Mouse (Mus musculus) E14TG2a.4 (cell line): ENCODE data around the gene Spred3.

Experiments
- H3K27me3 ChIP-seq: 2 replicates; pipeline ENCODE4 v1.6.1; 2014; ENCODE audit warnings: low read length, control low read depth; ENCODE audit not compliant: insufficient read depth
- H3K36me3 ChIP-seq: 2 replicates; pipeline ENCODE4 v1.6.1; 2014; ENCODE audit warnings: low read length, control low read depth; ENCODE audit not compliant: insufficient read depth
- H3K4me1 ChIP-seq: replicated peaks from 2 replicates; pipeline ENCODE4 v1.6.1; 2014; ENCODE audit warnings: low read depth, low read length, control low read depth
- H3K4me3 ChIP-seq: replicated peaks from 2 replicates; pipeline ENCODE4 v1.5.1; 2014; ENCODE audit warnings: mild to moderate bottlenecking, low read length
- H3K9me3 ChIP-seq: 2 replicates; pipeline ENCODE4 v1.6.1; 2014; ENCODE audit warnings: low read length, control low read depth
- CTCF ChIP-seq: conservative IDR thresholded peaks from 2 replicates; pipeline ENCODE4 v1.5.1; 2014; ENCODE audit warnings: low read length
- NANOG ChIP-seq: IDR thresholded peaks from 2 replicates; pipeline ENCODE4 v1.6.1; 2014; ENCODE audit warnings: borderline replicate concordance, low read length, mixed read lengths
- POU5F1 ChIP-seq: IDR thresholded peaks from 2 replicates; pipeline ENCODE4 v1.6.1; 2014; ENCODE audit warnings: low read length, borderline replicate concordance

Spred3 gene

DNA sequence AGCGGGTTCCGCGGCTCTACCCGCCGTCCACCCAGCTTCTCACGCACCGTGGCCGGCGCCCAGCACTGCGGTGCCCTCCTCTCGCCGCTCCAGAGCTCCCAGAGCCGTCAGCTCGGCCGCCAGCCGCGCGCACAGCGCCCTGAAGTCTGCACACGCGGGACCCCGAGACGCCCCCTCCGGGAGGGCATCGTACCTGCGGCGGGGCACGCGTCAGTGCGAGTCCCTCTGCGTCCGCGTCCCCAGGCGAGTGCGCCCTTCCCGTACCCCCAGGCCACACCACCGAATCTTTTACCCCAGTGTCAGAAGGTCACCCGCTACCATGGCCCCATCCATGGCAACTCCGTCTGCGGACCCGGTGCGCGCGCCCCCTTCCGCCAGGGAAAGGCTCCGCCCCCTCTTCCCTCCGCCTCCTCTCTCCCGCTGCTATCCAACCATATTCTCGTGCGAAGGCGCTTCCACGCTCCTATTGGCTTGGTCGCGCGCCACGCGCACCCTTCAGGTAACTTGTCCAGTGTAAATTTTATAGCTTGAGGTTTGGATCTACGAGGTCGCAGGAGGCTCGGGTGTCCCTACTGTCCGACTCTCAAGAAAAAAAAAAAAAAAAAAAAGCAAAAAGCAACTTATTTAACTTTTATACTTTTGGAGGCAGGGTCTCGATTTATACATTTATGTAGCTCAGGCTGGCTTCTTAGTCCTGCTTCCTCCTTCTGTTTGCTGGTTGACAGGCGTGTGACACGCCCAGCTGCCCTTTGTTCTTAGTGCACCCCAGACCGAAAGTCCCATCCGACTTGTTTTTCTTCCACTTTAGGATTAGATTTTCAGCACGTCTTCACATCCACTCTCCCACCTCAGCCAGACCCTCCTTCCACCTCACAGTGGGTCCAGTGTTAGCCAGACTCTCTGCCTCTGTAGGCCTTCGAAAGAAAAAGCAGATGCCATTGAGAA is 14.1 kb downstream of the Spred3 start, which contains the start of gene Fam98c:
Gene Fam98c, minus strand, starts transcription at position 397 of the 945 bp plus-strand sequence.
- Histone ChIP-seq H3K4me3 (peak within 1 kb of the TSS; percentile 99), H3K27me3 (peaks cover 14% of the 10 kb centered on the region; the same call in 1 of the 2 replicates), H3K4me1 (peaks cover 61% of the 10 kb centered on the region), H3K9me3 (no peaks in the 10 kb centered on the region), H3K36me3 (peaks cover 23% of the 10 kb centered on the region)
- TF ChIP-seq CTCF (no peak), NANOG (no peak), POU5F1 (no peak)

DNA sequence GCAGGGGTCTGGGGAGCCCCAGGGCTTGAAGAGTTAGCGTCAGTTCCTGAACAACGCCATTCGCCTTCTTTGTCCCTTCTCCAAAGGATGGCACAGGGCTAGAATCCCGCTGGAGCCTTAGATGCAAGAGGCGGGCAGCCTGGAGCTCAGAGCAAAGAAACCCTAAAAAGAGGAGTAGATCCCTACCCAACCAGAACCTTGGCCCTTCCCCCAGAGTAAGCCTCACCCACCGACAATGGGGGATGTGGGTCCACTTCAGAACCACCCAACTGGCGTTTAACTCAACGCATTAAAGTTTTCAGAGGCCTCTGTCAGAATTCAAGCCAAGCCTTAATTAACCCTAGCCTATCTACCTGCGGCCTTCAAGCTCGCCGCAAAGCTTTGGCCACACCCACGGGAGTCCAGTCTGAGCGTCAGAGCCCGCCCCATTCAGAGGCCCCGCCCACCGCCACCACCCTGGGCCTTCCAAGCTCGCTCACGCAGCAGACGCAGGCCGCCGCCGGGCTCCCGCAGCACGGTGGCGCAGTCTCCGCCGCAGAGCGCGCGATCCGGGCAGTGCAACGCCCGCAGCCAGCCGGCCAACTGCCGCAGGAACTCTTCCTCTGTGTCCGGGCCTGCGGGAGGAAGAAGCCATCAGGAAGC is 14.9 kb downstream of the Spred3 start:
- no peaks in the 10 kb centered on the region for H3K9me3 ChIP-seq
- H3K4me3 ChIP-seq, result peak overlapping the region; percentile 99
- TF ChIP-seq NANOG (no peak), CTCF (no peak), POU5F1 (no peak)
- H3K27me3 ChIP-seq, result peaks cover 9% of the 10 kb centered on the region; the same call in 1 of the 2 replicates
- peaks cover 23% of the 10 kb centered on the region for H3K36me3 ChIP-seq
- H3K4me1 ChIP-seq, result peaks cover 57% of the 10 kb centered on the region

DNA sequence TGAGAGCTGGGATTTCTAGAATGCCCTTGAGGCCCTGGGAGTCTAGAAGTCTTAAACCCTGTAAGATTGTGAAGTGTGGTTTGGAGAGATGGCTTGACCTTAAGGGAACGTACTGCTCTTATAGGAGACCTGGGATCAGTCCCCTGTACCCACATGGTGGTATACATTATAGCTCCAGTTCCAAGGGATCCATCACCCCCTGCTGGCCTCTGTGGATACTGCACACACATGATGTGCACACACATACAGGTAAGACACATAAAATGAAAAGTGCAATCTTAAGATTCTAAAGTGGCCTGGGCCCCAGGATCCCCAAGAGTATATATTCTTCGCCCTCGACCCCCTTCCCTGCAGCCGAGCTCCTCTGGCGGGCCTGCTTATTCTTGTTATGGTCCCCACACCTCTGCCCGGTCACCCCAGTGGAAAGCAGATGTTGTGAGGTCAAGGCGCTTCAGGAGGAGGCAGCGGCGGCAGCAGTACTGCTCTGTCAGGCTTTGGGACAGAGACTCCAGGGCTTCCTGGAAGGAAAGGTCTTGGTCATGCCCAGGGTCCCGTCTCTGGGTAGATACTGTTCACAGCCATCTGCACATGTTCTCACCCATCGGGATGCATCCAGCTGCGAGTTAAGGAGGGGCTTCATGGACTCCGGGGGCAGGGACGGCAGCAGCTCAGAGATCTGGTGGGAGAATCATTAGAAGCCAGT is 16.0 kb downstream of the Spred3 start:
- Histone ChIP-seq H3K36me3 (peaks cover 33% of the 10 kb centered on the region), H3K9me3 (no peaks in the 10 kb centered on the region), H3K27me3 (no peaks in the 10 kb centered on the region), H3K4me3 (peak overlapping the region; percentile 99; the same call in 1 of the 2 replicates), H3K4me1 (peaks cover 47% of the 10 kb centered on the region)
- TF ChIP-seq POU5F1, result no peak
- peak; percentile 64 for TF ChIP-seq CTCF

DNA sequence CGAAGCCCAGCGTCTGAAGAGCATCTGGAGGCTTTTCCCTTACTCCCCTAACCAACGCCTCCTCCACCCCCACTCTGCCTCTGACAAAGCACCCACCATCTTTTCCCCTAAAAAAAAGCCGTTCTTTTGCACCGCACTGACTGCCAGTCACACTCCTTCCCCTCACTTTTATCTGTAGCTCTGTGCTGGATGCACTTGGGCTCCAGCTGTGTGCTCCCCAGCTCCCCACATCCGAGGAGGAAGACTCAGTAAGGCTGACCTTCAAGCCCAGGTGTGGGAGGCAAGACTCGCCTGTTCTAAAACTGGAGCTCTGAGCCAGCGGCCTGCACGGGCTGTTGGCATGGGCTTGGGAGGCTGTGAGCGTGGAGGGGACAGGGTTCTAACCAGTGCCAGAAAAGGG is 18.7 kb downstream of the Spred3 start:
- Histone ChIP-seq H3K9me3 (no peaks in the 10 kb centered on the region), H3K4me1 (peaks cover 28% of the 10 kb centered on the region), H3K4me3 (no peak overlapping the region), H3K27me3 (no peaks in the 10 kb centered on the region), H3K36me3 (peaks cover 51% of the 10 kb centered on the region)
- TF ChIP-seq CTCF (no peak), NANOG (no peak), POU5F1 (no peak)

DNA sequence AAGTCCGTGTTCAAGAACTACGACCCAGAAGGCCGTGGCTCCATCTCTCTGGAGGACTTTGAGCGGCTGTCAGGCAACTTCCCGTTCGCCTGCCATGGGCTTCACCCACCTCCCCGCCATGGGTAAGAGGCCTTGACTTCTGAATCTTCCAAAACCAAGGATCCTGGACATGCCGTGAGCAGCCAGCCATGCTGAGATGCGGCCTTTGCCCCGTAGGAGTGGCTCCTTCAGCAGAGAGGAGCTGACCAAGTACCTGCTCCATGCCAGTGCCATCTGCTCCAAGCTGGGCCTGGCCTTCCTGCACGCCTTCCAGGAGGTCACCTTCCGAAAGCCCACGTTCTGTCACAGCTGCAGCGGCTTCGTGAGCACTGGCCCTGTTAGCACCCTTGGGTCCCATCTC is 21.4 kb downstream of the Spred3 start:
- Histone ChIP-seq H3K4me3 (no peak overlapping the region), H3K27me3 (no peaks in the 10 kb centered on the region), H3K36me3 (peaks cover 58% of the 10 kb centered on the region), H3K9me3 (no peaks in the 10 kb centered on the region), H3K4me1 (peaks cover 19% of the 10 kb centered on the region)
- TF ChIP-seq POU5F1 (no peak), NANOG (no peak), CTCF (no peak)

DNA sequence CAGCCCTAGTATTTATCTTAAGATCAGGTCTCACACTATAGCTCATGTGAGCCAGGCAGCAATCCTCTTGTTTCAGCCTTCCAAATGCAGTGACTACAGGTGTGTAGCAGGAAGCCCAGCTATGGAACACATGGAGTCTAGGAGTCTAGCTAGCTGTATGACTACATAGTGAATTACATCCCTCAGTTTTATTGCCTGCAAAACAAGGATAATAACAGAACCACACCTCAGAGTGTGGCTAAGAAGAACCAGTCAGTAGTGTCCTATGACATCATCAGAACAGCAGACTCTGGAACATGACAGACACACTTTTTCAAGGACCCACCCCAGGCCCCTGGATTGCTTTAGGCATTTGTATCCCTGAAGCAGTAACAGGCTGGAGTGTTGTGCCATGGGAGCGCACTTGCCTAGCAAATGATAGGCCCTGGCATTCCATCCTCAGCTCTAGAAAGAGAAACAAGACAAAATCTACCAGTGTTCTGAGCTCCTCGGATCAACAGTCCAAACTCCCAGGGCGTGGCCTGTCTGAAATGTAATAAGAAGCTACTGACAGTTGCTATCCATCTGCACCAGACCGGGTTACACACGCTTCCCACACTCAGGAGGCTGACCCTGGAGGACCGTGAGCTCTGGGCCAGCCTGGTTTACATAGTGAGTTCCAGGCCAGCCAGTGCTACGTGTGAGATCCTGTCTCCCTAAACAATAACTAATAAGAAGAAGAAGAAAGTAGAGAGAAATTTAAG is 23.4 kb downstream of the Spred3 start:
- TF ChIP-seq CTCF (no peak), POU5F1 (no peak), NANOG (no peak)
- Histone ChIP-seq H3K9me3 (no peaks in the 10 kb centered on the region), H3K4me1 (peaks cover 13% of the 10 kb centered on the region), H3K4me3 (no peak overlapping the region), H3K27me3 (no peaks in the 10 kb centered on the region), H3K36me3 (peaks cover 56% of the 10 kb centered on the region)

DNA sequence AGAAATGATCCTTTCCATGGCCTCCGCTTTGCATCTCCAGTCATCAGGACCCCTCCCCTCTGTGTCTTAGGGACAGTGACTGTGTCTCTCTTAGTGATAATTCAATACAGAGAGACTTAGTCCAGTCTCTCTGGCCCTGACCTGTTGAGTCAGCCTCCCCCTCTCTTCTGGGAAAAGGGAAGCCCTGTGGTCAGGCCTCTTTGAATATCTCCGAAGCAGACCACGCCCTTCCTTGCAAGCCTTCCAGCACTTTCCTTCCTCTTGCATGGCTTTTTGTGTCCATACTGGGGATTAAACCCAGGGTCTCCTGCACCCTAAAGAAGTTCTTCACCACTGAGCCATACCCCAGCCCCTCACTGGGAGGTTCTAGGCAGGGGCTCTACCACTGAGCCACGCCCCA is 26.2 kb downstream of the Spred3 start:
- H3K9me3 ChIP-seq, result no peaks in the 10 kb centered on the region
- no peaks in the 10 kb centered on the region for H3K27me3 ChIP-seq
- H3K4me1 ChIP-seq, result peaks cover 24% of the 10 kb centered on the region
- TF ChIP-seq POU5F1, result no peak
- no peak for TF ChIP-seq NANOG
- TF ChIP-seq CTCF, result no peak
- H3K4me3 ChIP-seq, result no peak overlapping the region
- H3K36me3 ChIP-seq, result peaks cover 45% of the 10 kb centered on the region
